Mouse (Mus musculus): ENCODE measurements at regions not wholly inside any gene's neighbourhood (a gene's known extent, or its start where the extent isn't known, plus 50 kb on each side); places are given as distances from the start of the nearest gene placed in this dataset.
A peak's percentile ranks its signal among the peaks of the same experiment; 100 is the strongest.

- no peak for DNase-seq (ENCODE audit: low read depth, low spot score)
Observed at GRCm38 (mm10) chr6:102913776-102914175, 340.9 kb upstream of the Cntn3 start.

DNA sequence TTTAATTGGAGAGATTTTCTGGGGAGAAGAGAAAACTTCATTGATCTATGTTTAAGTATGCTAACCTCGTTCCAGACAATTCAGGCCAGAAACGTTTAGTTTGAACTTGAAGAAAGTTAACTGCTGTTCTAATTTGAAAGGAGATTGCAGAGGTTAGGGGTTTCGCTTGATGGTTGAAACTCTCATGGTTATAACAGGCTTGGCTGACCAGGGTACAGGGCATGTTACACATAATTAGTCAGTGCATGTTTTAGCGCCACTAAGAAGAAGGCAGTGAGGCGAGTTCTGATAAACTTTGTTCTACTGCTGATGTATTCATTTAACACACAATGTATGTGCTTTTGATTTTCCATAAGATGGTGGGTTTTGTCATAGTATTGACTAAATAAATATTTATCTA lies 331.1 kb upstream of the Cntn3 start:
- DNase-seq (ENCODE audit: low read depth, low spot score), result no peak

GRCm38 (mm10) chr6:102900407-102901110 lies 327.7 kb upstream of the Cntn3 start:
- DNase-seq (ENCODE audit: low read depth, low spot score), result no peak

DNA sequence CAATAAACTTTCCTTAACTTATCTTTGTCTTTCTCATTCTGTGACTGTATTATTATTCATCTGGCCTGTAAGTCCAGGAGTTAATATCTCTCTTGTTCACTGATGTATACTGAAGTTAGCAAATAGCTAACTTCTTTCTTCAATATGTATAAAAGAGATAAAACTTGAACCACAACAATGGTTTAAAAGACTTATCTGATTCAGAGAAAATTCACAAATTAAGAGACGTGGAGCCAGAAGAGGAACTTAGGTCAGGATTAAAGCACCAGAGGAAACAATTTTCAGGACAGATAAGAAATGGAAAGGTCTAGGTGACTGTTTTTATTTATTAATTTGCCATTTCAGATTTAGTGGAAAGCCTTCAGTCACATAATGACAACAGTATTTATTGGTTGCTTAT lies 295.5 kb upstream of the Cntn3 start:
- DNase-seq (ENCODE audit: low read depth, low spot score), result no peak

- DNase-seq (ENCODE audit: low read depth, low spot score), result no peak
Observed at GRCm38 (mm10) chr6:102844507-102844906, 271.6 kb upstream of the Cntn3 start.

GRCm38 (mm10) chr6:102833151-102833550 lies 260.2 kb upstream of the Cntn3 start:
- peak; percentile 5 for DNase-seq (ENCODE audit: low read depth, low spot score)
